Mouse (Mus musculus) limb, embryonic 11.5 days (tissue): Measurements from ENCODE around the gene Aff4. TPM values are rescaled to one million over a fixed set of nuclear protein-coding genes. Genes with fewer than 3 reads are reported as not detected.
A peak's percentile ranks its signal among the peaks of the same experiment; 100 is the strongest.

Source experiments
- ATAC-seq: fragments of 200-750 bp; cut with Nextera tagmentation; 2 replicates; pipeline ENCODE4 v1.8.0; 2017; ENCODE audit warnings: low read depth; ENCODE audit not compliant: insufficient number of reproducible peaks, low FRiP score, low TSS enrichment
- DNase-seq: peaks from one replicate; pipeline ENCODE4 v3.0.0-alpha.2; 2015; ENCODE audit warnings: low spot score
- H3K27ac ChIP-seq: fragments of 300-500 bp; sonication (generic); replicated peaks from 2 replicates; pipeline ENCODE4 v1.5.1; 2014; ENCODE audit warnings: low read depth, mild to moderate bottlenecking, low read length
- H3K27me3 ChIP-seq: fragments of 300-500 bp; sonication (generic); 2 replicates; pipeline ENCODE4 v1.6.1; 2014; ENCODE audit warnings: mild to moderate bottlenecking, low read length, mixed read lengths; ENCODE audit not compliant: control insufficient read depth, insufficient read depth
- H3K36me3 ChIP-seq: fragments of 300-500 bp; sonication (generic); 2 replicates; pipeline ENCODE4 v1.6.1; 2014; ENCODE audit warnings: mild to moderate bottlenecking, low read length, moderate library complexity, mixed read lengths; ENCODE audit not compliant: control insufficient read depth, insufficient read depth
- H3K4me1 ChIP-seq: fragments of 300-500 bp; sonication (generic); 2 replicates; pipeline ENCODE4 v1.6.1; 2014; ENCODE audit warnings: low read length, mixed read lengths; ENCODE audit not compliant: control insufficient read depth, insufficient read depth
- H3K4me2 ChIP-seq: fragments of 300-500 bp; sonication (generic); 2 replicates; pipeline ENCODE4 v1.6.1; 2014; ENCODE audit warnings: low read depth, mild to moderate bottlenecking, moderate library complexity; ENCODE audit not compliant: severe bottlenecking
- H3K4me3 ChIP-seq: fragments of 300-500 bp; sonication (generic); 2 replicates; pipeline ENCODE4 v1.5.1; 2014; ENCODE audit warnings: low read depth, low read length
- H3K9ac ChIP-seq: fragments of 300-500 bp; sonication (generic); 2 replicates; pipeline ENCODE4 v1.6.1; 2014; ENCODE audit warnings: mild to moderate bottlenecking, low read length
- H3K9me3 ChIP-seq: fragments of 300-500 bp; sonication (generic); 2 replicates; pipeline ENCODE4 v1.6.1; 2016; ENCODE audit warnings: low read length; ENCODE audit not compliant: control insufficient read depth
- WGBS: fragments of 180-500 bp; shearing (Covaris S2); extraction: QIAGEN DNeasy Blood & Tissue Kit; methylation state at CpG from one replicate; pipeline ENCODE4 v1.1.7; 2014; 5-methylcytosine and 5-hydroxymethylcytosine counted together
- polyA plus RNA-seq: library from polyadenylated mRNA; unstranded; fragments of >200 nt; fragmentation: Nextera tagmentation; extraction: Ambion mirVana; gene quantifications from 2 replicates; pipeline ENCODE4 v1.2.1, GENCODE M21; 2014

Gene Aff4
- polyA plus RNA-seq, 1 experiment from 2014 or later: 40.1 TPM

GRCm38 (mm10) chr11:53427993-53428715 is 77.5 kb downstream of the Aff4 start:
- no peak overlapping the region for H3K27ac ChIP-seq
- WGBS: 87% methylated on average over 3 of the region's 3 CpGs
- peaks cover 5% of the 10 kb centered on the region; the same call in 1 of the 2 replicates for H3K4me1 ChIP-seq
- H3K9ac ChIP-seq: no peak overlapping the region
- no peaks in the 10 kb centered on the region for H3K9me3 ChIP-seq
- peaks cover 7% of the 10 kb centered on the region for H3K36me3 ChIP-seq
- no peak overlapping the region for H3K4me3 ChIP-seq
- ATAC-seq: no peak
- no peaks in the 10 kb centered on the region for H3K27me3 ChIP-seq
- no peak for DNase-seq
- no peak overlapping the region for H3K4me2 ChIP-seq

GRCm38 (mm10) chr11:53428716-53429057 is 78.1 kb downstream of the Aff4 start:
- peaks cover 7% of the 10 kb centered on the region for H3K36me3 ChIP-seq
- H3K4me3 ChIP-seq: no peak overlapping the region
- no peak overlapping the region for H3K9ac ChIP-seq
- H3K27ac ChIP-seq: no peak overlapping the region
- H3K4me1 ChIP-seq: peaks cover 5% of the 10 kb centered on the region; the same call in 1 of the 2 replicates
- DNase-seq: no peak
- no peaks in the 10 kb centered on the region for H3K27me3 ChIP-seq
- H3K9me3 ChIP-seq: no peaks in the 10 kb centered on the region
- WGBS: 96% methylated on average over 5 of the region's 5 CpGs
- H3K4me2 ChIP-seq: no peak overlapping the region
- no peak for ATAC-seq

- no peak overlapping the region for H3K27ac ChIP-seq
- H3K9ac ChIP-seq: no peak overlapping the region
- peaks cover 5% of the 10 kb centered on the region; the same call in 1 of the 2 replicates for H3K4me1 ChIP-seq
- H3K4me2 ChIP-seq: no peak overlapping the region
- H3K4me3 ChIP-seq: no peak overlapping the region
- peaks cover 7% of the 10 kb centered on the region for H3K36me3 ChIP-seq
- no peaks in the 10 kb centered on the region for H3K27me3 ChIP-seq
- ATAC-seq: no peak
- no peak for DNase-seq
- no peaks in the 10 kb centered on the region for H3K9me3 ChIP-seq
These were observed 78.5 kb downstream of the Aff4 start for GRCm38 (mm10) chr11:53429182-53429581.

- peaks cover 7% of the 10 kb centered on the region for H3K36me3 ChIP-seq
- H3K4me1 ChIP-seq: peaks cover 5% of the 10 kb centered on the region; the same call in 1 of the 2 replicates
- peak overlapping the region; percentile 76 for H3K9ac ChIP-seq
- DNase-seq: no peak
- ATAC-seq: peak; percentile 23; the same call in 1 of the 2 replicates
- H3K4me2 ChIP-seq: peak overlapping the region; percentile 82
- no peaks in the 10 kb centered on the region for H3K9me3 ChIP-seq
- peak overlapping the region; percentile 69 for H3K4me3 ChIP-seq
- H3K27ac ChIP-seq: no peak overlapping the region
- H3K27me3 ChIP-seq: no peaks in the 10 kb centered on the region
- WGBS: under 1% methylated on average over 34 of the region's 34 CpGs
These were observed 79.7 kb downstream of the Aff4 start for GRCm38 (mm10) chr11:53430300-53430669.

GRCm38 (mm10) chr11:53430670-53431346 is 80.2 kb downstream of the Aff4 start, which contains the start of the genes Uqcrq and Gdf9:
Uqcrq (minus strand) TSS chr11:53430831.
Gdf9 (plus strand) TSS chr11:53431023.
- Histone ChIP-seq H3K4me2 (peak within 1 kb of the TSS; percentile 82), H3K9ac (peak within 1 kb of the TSS; percentile 76), H3K4me3 (peak within 1 kb of the TSS; percentile 69), H3K27ac (no peak within 1 kb of the TSS), H3K27me3 (no peaks in the 10 kb centered on the region), H3K9me3 (no peaks in the 10 kb centered on the region), H3K36me3 (peaks cover 7% of the 10 kb centered on the region), H3K4me1 (peaks cover 5% of the 10 kb centered on the region; the same call in 1 of the 2 replicates)
- peak; percentile 98 for ATAC-seq
- peak; percentile 98 for DNase-seq
- under 1% methylated on average over 44 of the region's 44 CpGs for WGBS

- peak overlapping the region; percentile 69 for H3K4me3 ChIP-seq
- H3K4me1 ChIP-seq: peaks cover 5% of the 10 kb centered on the region; the same call in 1 of the 2 replicates
- DNase-seq: no peak
- no peaks in the 10 kb centered on the region for H3K9me3 ChIP-seq
- H3K27ac ChIP-seq: no peak overlapping the region
- ATAC-seq: no peak; the same call in 1 of the 2 replicates
- 17% methylated on average over 9 of the region's 9 CpGs for WGBS
- H3K4me2 ChIP-seq: peak overlapping the region; percentile 45
- 0 out of 2 replicates have a peak overlapping the region, but pooled peaks have one; percentile 12 for H3K9ac ChIP-seq
- H3K27me3 ChIP-seq: no peaks in the 10 kb centered on the region
- H3K36me3 ChIP-seq: peaks cover 7% of the 10 kb centered on the region
These were observed 80.9 kb downstream of the Aff4 start for GRCm38 (mm10) chr11:53431347-53432056.

- Histone ChIP-seq H3K27me3 (no peaks in the 10 kb centered on the region), H3K4me3 (no peak overlapping the region), H3K4me1 (peaks cover 5% of the 10 kb centered on the region; the same call in 1 of the 2 replicates), H3K36me3 (peaks cover 7% of the 10 kb centered on the region), H3K27ac (no peak overlapping the region), H3K4me2 (no peak overlapping the region), H3K9me3 (no peaks in the 10 kb centered on the region), H3K9ac (no peak overlapping the region)
- DNase-seq (no peak), ATAC-seq (no peak)
- WGBS: 73% methylated on average over 6 of the region's 6 CpGs
These were observed 82.4 kb downstream of the Aff4 start for GRCm38 (mm10) chr11:53433057-53433456.

- Histone ChIP-seq H3K4me3 (no peak overlapping the region), H3K36me3 (no peaks in the 10 kb centered on the region), H3K9me3 (no peaks in the 10 kb centered on the region), H3K4me1 (no peaks in the 10 kb centered on the region), H3K27ac (no peak overlapping the region), H3K27me3 (no peaks in the 10 kb centered on the region), H3K9ac (no peak overlapping the region), H3K4me2 (no peak overlapping the region)
- WGBS: 78% methylated on average over 8 of the region's 8 CpGs
- ATAC-seq: no peak
- no peak for DNase-seq
These were observed 84.9 kb downstream of the Aff4 start for GRCm38 (mm10) chr11:53435504-53435903.
